Mouse (Mus musculus) NIH3T3 (cell line): Measurements from ENCODE around the gene Rab8a.

Experiments
- DNase-seq: peaks from one replicate; pipeline ENCODE4 v3.0.0-alpha.2; 2012; ENCODE audit warnings: low read depth

Gene Rab8a

DNA sequence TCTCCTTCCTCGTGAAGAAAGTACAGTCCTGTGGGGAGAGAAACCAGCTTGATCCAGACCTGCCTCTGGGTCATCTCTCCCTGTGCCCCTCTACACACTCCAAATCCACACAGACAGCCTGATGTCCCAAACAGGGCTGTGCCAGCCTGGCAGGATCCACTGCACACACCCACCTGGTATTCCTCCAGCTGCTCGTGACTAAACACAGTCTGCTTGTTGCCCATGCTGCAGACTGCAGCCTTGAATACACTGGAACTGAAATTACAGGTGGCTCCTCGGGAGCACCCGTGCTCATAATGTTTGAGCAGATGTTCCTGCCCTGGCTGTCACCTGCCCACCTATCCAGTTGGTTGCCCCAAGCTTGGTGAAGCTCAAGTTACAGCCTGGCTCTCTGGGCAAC is 51.8 kb downstream of the Rab8a start, which contains the start of gene Cib3:
Gene Cib3 (minus strand): TSS at position 87 of the 400 bp plus-strand sequence.
- no peak for DNase-seq

- no peak for DNase-seq
Measured at GRCm38 (mm10) chr8:72213536-72213935, 52.5 kb downstream of the Rab8a start, which contains the start of gene Gm11034. Gm11034 (minus strand) TSS chr8:72213636.

DNA sequence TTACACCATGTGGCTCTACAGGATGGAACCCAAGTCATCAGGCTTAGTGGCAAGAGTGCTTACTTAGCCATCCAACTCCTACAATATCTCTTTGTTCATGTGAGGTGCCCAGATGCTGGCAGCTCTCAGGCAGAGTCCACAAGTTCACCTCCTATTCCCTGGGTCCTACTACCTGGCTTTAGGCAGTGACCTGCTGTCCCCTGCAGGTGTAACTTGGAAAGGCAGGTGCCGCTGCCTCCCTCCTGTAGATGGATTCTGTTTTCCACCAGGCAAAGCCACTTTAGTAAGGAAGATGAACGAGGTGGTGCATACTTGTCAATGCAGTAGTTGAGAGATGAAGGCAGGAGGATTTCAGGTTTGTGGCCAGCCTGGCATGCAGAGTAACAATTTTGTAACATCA is 54.1 kb downstream of the Rab8a start:
- DNase-seq = peak; percentile 52

- no peak for DNase-seq
Measured at GRCm38 (mm10) chr8:72215871-72216270, 54.9 kb downstream of the Rab8a start.

DNA sequence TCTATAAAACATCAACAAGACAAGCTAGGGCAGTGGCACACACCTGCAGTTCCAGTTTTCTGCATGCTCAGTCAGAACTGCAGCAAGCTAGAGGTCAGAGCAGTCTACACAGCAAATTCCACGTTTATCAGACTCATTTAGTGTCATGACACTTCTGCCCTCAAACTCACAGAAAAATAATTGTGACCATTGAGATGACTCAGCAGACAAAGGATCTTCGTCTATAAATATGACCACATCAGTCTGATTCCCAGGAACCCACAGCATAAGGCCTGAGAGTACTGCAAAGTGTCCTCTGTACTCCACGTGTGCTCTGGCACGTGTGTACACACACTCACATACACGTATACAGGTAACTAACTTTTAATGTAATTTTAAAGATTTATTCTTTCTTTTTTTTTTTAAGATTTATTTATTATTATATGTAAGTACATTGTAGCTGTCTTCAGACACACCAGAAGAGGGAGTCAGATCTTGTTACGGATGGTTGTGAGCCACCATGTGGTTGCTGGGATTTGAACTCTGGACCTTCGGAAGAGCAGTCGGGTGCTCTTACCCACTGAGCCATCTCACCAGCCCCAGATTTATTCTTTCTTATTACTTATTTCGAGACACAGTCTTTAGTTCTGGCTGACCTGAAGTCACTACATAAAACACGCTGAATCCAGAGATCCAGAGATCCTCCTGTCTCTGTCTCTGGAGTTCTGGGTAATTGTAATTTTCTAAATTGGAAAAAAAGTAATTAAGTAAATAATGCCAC is 58.0 kb downstream of the Rab8a start:
- DNase-seq = no peak

- peak; percentile 99 for DNase-seq
Measured at GRCm38 (mm10) chr8:72219541-72220363, 58.8 kb downstream of the Rab8a start, which contains the start of gene Fam32a. Fam32a (plus strand) TSS chr8:72219730.

- peak; percentile 47 for DNase-seq
Measured at GRCm38 (mm10) chr8:72220758-72221157, 59.8 kb downstream of the Rab8a start.

DNA sequence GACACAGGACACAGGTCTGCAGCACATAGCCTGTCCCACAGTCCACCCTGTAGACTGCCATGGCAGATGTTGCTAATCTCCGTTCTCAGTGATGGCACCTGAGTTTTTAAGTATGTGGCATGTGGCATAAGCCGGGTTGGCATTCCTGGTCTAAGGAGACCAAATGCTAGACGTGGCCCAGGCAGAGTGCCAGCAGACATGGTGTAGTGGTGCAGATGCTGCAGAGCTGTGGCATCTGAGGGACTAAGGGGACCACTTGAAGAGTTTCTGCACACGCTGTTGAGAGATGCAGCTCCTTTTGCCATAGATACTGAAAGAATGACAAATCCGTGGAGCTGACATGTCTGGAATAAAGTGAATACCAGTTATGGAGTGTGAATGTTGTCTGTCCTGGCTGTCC is 61.7 kb downstream of the Rab8a start:
- DNase-seq = no peak
